1 mouse cellular context compared by ENCODE assay signal in the genomic region with DNA sequence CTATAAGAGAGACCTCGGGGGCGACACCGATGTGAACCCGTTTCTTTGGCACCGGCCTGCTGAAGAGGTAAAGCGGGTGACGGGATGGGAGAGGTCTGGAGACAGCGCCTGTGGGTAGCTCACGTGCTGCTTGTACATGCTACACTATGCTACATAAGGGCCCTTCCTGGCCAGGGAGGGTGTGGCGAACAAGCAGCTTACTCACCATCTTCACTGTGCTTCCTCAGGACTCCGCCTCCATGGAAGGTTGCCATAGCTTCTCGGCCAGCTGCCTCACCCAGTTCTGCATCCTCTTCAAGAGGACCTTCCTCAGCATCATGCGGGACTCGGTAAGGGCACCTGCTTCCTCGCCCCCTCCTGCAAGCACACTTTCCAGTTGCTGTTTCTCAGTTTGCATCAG.
TF ChIP-seq lines count a peak whose summit lies in the region.

No protein-coding gene starts in this region.

TF ChIP-seq in MEL, 35 proteins besides CTCF, POLR2A, EP300 and RAD21:
- TF ChIP-seq USF2 (IDR thresholded peaks at IDR 0.05; ENCODE audit: borderline replicate concordance in 1 of 2, insufficient read depth in 1 of 2, low read depth in 1 of 2, low read length in 2 of 2) (no peak), UBTF (IDR thresholded peaks at IDR 0.05; ENCODE audit: borderline replicate concordance, insufficient read depth, low read depth, low read length) (no peak), SIN3A (IDR thresholded peaks at IDR 0.05; ENCODE audit: low read length) (no peak), KAT2A (conservative IDR thresholded peaks at IDR 0.05; ENCODE audit: low read depth, low read length) (no peak), TBP (IDR thresholded peaks at IDR 0.05; ENCODE audit: low read depth, low read length) (no peak), MYB (IDR thresholded peaks at IDR 0.05; ENCODE audit: low read depth, low read length) (no peak), CHD1 (IDR thresholded peaks at IDR 0.05; ENCODE audit: low read depth, low read length) (no peak), MEF2A (IDR thresholded peaks at IDR 0.05; ENCODE audit: extremely low read depth, insufficient replicate concordance, low read depth, low read length, poor library complexity, severe bottlenecking) (no peak), GATA1 (IDR thresholded peaks at IDR 0.05; ENCODE audit: low read depth, low read length) (no peak), USF1 (IDR thresholded peaks at IDR 0.05; ENCODE audit: low read depth, low read length) (no peak), NRF1 (IDR thresholded peaks at IDR 0.05; ENCODE audit: insufficient read depth, low read depth, low read length, poor library complexity, severe bottlenecking) (no peak), ETS1 (IDR thresholded peaks at IDR 0.05; ENCODE audit: low read depth, low read length) (no peak), CHD2 (IDR thresholded peaks at IDR 0.05; ENCODE audit: low read length) (no peak), TCF12 (IDR thresholded peaks at IDR 0.05; ENCODE audit: low read depth, low read length) (no peak), TAL1 (IDR thresholded peaks at IDR 0.05; ENCODE audit: low read length) (no peak), ZMIZ1 (IDR thresholded peaks at IDR 0.05; ENCODE audit: low read depth, low read length) (no peak)
